Mouse (Mus musculus): ENCODE measurements around the gene Dnaaf5. TPM values are rescaled to one million over a fixed set of nuclear protein-coding genes. Genes with fewer than 3 reads are reported as not detected.

Gene Dnaaf5
- total RNA-seq, 1 experiment from 2014 or later = 5.8 TPM

- no peak for ATAC-seq (replicated peaks; ENCODE audit: insufficient number of reproducible peaks, low FRiP score, low TSS enrichment, poor library complexity, severe bottlenecking)
These were observed 64.3 kb downstream of the Dnaaf5 start for GRCm38 (mm10) chr5:139214298-139214697.

- no peak for ATAC-seq (replicated peaks; ENCODE audit: insufficient number of reproducible peaks, low FRiP score, low TSS enrichment, poor library complexity, severe bottlenecking)
These were observed 65.2 kb downstream of the Dnaaf5 start for GRCm38 (mm10) chr5:139215184-139215583.

GRCm38 (mm10) chr5:139216121-139216520 lies 66.1 kb downstream of the Dnaaf5 start:
- no peak for ATAC-seq (replicated peaks; ENCODE audit: insufficient number of reproducible peaks, low FRiP score, low TSS enrichment, poor library complexity, severe bottlenecking)

- ATAC-seq (replicated peaks; ENCODE audit: insufficient number of reproducible peaks, low FRiP score, low TSS enrichment, poor library complexity, severe bottlenecking) = no peak
These were observed 66.8 kb downstream of the Dnaaf5 start for GRCm38 (mm10) chr5:139216774-139217173.

GRCm38 (mm10) chr5:139220006-139220515 lies 70.0 kb downstream of the Dnaaf5 start:
- ATAC-seq (replicated peaks; ENCODE audit: insufficient number of reproducible peaks, low FRiP score, low TSS enrichment, poor library complexity, severe bottlenecking) = no peak

GRCm38 (mm10) chr5:139220610-139221009 lies 70.6 kb downstream of the Dnaaf5 start:
- ATAC-seq (replicated peaks; ENCODE audit: insufficient number of reproducible peaks, low FRiP score, low TSS enrichment, poor library complexity, severe bottlenecking) = no peak

- no peak for ATAC-seq (replicated peaks; ENCODE audit: insufficient number of reproducible peaks, low FRiP score, low TSS enrichment, poor library complexity, severe bottlenecking)
These were observed 73.3 kb downstream of the Dnaaf5 start for GRCm38 (mm10) chr5:139223331-139223730.

GRCm38 (mm10) chr5:139227236-139227635 lies 77.2 kb downstream of the Dnaaf5 start:
- no peak for ATAC-seq (replicated peaks; ENCODE audit: insufficient number of reproducible peaks, low FRiP score, low TSS enrichment, poor library complexity, severe bottlenecking)

GRCm38 (mm10) chr5:139227645-139228044 lies 77.6 kb downstream of the Dnaaf5 start:
- no peak for ATAC-seq (replicated peaks; ENCODE audit: insufficient number of reproducible peaks, low FRiP score, low TSS enrichment, poor library complexity, severe bottlenecking)

GRCm38 (mm10) chr5:139228318-139228717 lies 78.3 kb downstream of the Dnaaf5 start:
- no peak for ATAC-seq (replicated peaks; ENCODE audit: insufficient number of reproducible peaks, low FRiP score, low TSS enrichment, poor library complexity, severe bottlenecking)

GRCm38 (mm10) chr5:139229716-139230115 lies 79.7 kb downstream of the Dnaaf5 start:
- no peak for ATAC-seq (replicated peaks; ENCODE audit: insufficient number of reproducible peaks, low FRiP score, low TSS enrichment, poor library complexity, severe bottlenecking)

- no peak for ATAC-seq (replicated peaks; ENCODE audit: insufficient number of reproducible peaks, low FRiP score, low TSS enrichment, poor library complexity, severe bottlenecking)
These were observed 82.1 kb downstream of the Dnaaf5 start for GRCm38 (mm10) chr5:139232083-139232482.

- no peak for ATAC-seq (replicated peaks; ENCODE audit: insufficient number of reproducible peaks, low FRiP score, low TSS enrichment, poor library complexity, severe bottlenecking)
These were observed 84.4 kb downstream of the Dnaaf5 start for GRCm38 (mm10) chr5:139234423-139234822.

Other genes starting within 250 kb of the Dnaaf5 start
- gene Pdgfa, start 152.9 kb upstream of the Dnaaf5 start, total RNA-seq (2017) = 1.1 to 1.7 TPM in 2 of 3 replicates, not detected in the other
- gene Prkar1b, start 222 bp upstream of the Dnaaf5 start, total RNA-seq (2017) = 17.1 TPM in 1 of 3 replicates, not detected in the others
- 62.9 to 89.5 TPM (median 80.2 TPM) in 3 replicates for gene Sun1, start 50.4 kb downstream of the Dnaaf5 start, total RNA-seq (2017)
- gene Get4, start 102.1 kb downstream of the Dnaaf5 start, total RNA-seq (2017) = 20.5 to 26.5 TPM (median 21.0 TPM) in 3 replicates
- 67.3 to 90.2 TPM (median 72.6 TPM) in 3 replicates for gene Adap1, start 175.4 kb downstream of the Dnaaf5 start, total RNA-seq (2017)
- gene Cox19, start 201.2 kb downstream of the Dnaaf5 start, total RNA-seq (2017) = 9.5 to 46.4 TPM (median 15.2 TPM) in 3 replicates
- not detected in 3 replicates for gene Cyp2w1, start 202.4 kb downstream of the Dnaaf5 start, total RNA-seq (2017)
- 6.9 to 10.8 TPM (median 9.8 TPM) in 3 replicates for gene Gpr146, start 227.5 kb downstream of the Dnaaf5 start, total RNA-seq (2017)

Data from monocyte, adult 5-6 weeks (primary cell).